Mouse (Mus musculus): Measurements from ENCODE around the gene Anks1b.

- TF ChIP-seq CTCF (IDR thresholded peaks at IDR 0.05; ENCODE audit: control insufficient read depth, insufficient read depth, insufficient replicate concordance, low read depth, low read length): no peak
- no peak for TF ChIP-seq POLR2A (IDR thresholded peaks at IDR 0.05; ENCODE audit: control insufficient read depth, low read depth, low read length)
Observed at GRCm38 (mm10) chr10:89850951-89851350, 22.4 kb upstream of the Anks1b start.

Measured in testis, adult 2 months (tissue).